Mouse (Mus musculus) forebrain, embryonic 16.5 days (tissue): ENCODE measurements around the gene Frmd4b. TPM values are rescaled to one million over a fixed set of nuclear protein-coding genes. Genes with fewer than 3 reads are reported as not detected.

Experiments used
- ATAC-seq: fragments of 200-750 bp; cut with Nextera tagmentation; 2 replicates; pipeline ENCODE4 v1.8.0; 2017; ENCODE audit warnings: mild to moderate bottlenecking, moderate library complexity
- H3K27ac ChIP-seq: fragments of 300-500 bp; sonication (generic); 2 replicates; pipeline ENCODE4 v1.5.1; 2014; ENCODE audit warnings: low read length, control low read depth
- H3K27me3 ChIP-seq: fragments of 300-500 bp; sonication (generic); replicated peaks from 2 replicates; pipeline ENCODE4 v1.6.1; 2014; ENCODE audit warnings: low read length; ENCODE audit not compliant: control insufficient read depth, insufficient read depth
- H3K36me3 ChIP-seq: fragments of 300-500 bp; sonication (generic); 2 replicates; pipeline ENCODE4 v1.6.1; 2014; ENCODE audit not compliant: control insufficient read depth, insufficient read depth
- H3K4me1 ChIP-seq: fragments of 300-500 bp; sonication (generic); replicated peaks from 2 replicates; pipeline ENCODE4 v1.6.1; 2014; ENCODE audit warnings: low read length; ENCODE audit not compliant: control insufficient read depth, insufficient read depth
- H3K4me2 ChIP-seq: fragments of 300-500 bp; sonication (generic); 2 replicates; pipeline ENCODE4 v1.6.1; 2014; ENCODE audit warnings: mild to moderate bottlenecking, low read length, control low read depth
- H3K4me3 ChIP-seq: fragments of 300-500 bp; sonication (generic); replicated peaks from 2 replicates; pipeline ENCODE4 v1.5.1; 2014; ENCODE audit warnings: mild to moderate bottlenecking, low read length, control low read depth
- H3K9ac ChIP-seq: fragments of 300-500 bp; sonication (generic); replicated peaks from 2 replicates; pipeline ENCODE4 v1.6.1; 2014; ENCODE audit warnings: low read depth, low read length, control low read depth
- H3K9me3 ChIP-seq: fragments of 300-500 bp; sonication (generic); 2 replicates; pipeline ENCODE4 v1.6.1; 2016; ENCODE audit warnings: low read length; ENCODE audit not compliant: control insufficient read depth
- WGBS: fragments of 180-500 bp; shearing (Covaris S2); extraction: QIAGEN DNeasy Blood & Tissue Kit; methylation state at CpG from one replicate; pipeline ENCODE4 v1.1.7; 2014; 5-methylcytosine and 5-hydroxymethylcytosine counted together
- polyA plus RNA-seq: library from polyadenylated mRNA; unstranded; fragments of >200 nt; fragmentation: Nextera tagmentation; extraction: Ambion mirVana; gene quantifications from 2 replicates; pipeline ENCODE4 v1.2.1, GENCODE M21; 2015

Gene Frmd4b
- polyA plus RNA-seq, 1 experiment from 2014 or later, result 50.0 TPM

GRCm38 (mm10) chr6:97586606-97587005 is 30.7 kb downstream of the Frmd4b start:
- no peak for ATAC-seq
- no peak overlapping the region for H3K27ac ChIP-seq
- no peaks in the 10 kb centered on the region for H3K36me3 ChIP-seq
- no peak overlapping the region for H3K9ac ChIP-seq
- H3K4me2 ChIP-seq, result no peak overlapping the region
- H3K9me3 ChIP-seq, result no peaks in the 10 kb centered on the region
- no peaks in the 10 kb centered on the region for H3K27me3 ChIP-seq
- H3K4me3 ChIP-seq, result no peak overlapping the region
- H3K4me1 ChIP-seq, result peaks cover 23% of the 10 kb centered on the region

GRCm38 (mm10) chr6:97586024-97586423 is 31.3 kb downstream of the Frmd4b start:
- WGBS, result 79% methylated on average over 8 of the region's 8 CpGs
- Histone ChIP-seq H3K9ac (no peak overlapping the region), H3K36me3 (no peaks in the 10 kb centered on the region), H3K4me3 (no peak overlapping the region), H3K9me3 (no peaks in the 10 kb centered on the region), H3K4me2 (no peak overlapping the region), H3K27me3 (no peaks in the 10 kb centered on the region), H3K4me1 (peaks cover 23% of the 10 kb centered on the region), H3K27ac (no peak overlapping the region)
- ATAC-seq, result no peak

GRCm38 (mm10) chr6:97582748-97583147 is 34.6 kb downstream of the Frmd4b start:
- Histone ChIP-seq H3K4me3 (no peak overlapping the region), H3K9ac (no peak overlapping the region), H3K27me3 (no peaks in the 10 kb centered on the region), H3K9me3 (no peaks in the 10 kb centered on the region), H3K36me3 (no peaks in the 10 kb centered on the region), H3K4me2 (no peak overlapping the region), H3K27ac (no peak overlapping the region; the same call in 1 of the 2 replicates), H3K4me1 (peaks cover 25% of the 10 kb centered on the region)
- WGBS, result 65% methylated on average over 8 of the region's 8 CpGs
- ATAC-seq, result no peak

- no peak overlapping the region for H3K27ac ChIP-seq
- no peak for ATAC-seq
- WGBS, result 82% methylated on average over 7 of the region's 7 CpGs
Measured at GRCm38 (mm10) chr6:97581941-97582340, 35.4 kb downstream of the Frmd4b start.

GRCm38 (mm10) chr6:97580479-97581030 is 36.8 kb downstream of the Frmd4b start:
- no peak overlapping the region for H3K9ac ChIP-seq
- peaks cover 35% of the 10 kb centered on the region for H3K4me1 ChIP-seq
- no peaks in the 10 kb centered on the region for H3K36me3 ChIP-seq
- WGBS, result 97% methylated on average over 2 of the region's 2 CpGs
- H3K27ac ChIP-seq, result no peak overlapping the region
- H3K9me3 ChIP-seq, result no peaks in the 10 kb centered on the region
- ATAC-seq, result no peak
- H3K27me3 ChIP-seq, result no peaks in the 10 kb centered on the region
- no peak overlapping the region for H3K4me3 ChIP-seq
- no peak overlapping the region for H3K4me2 ChIP-seq

More at GRCm38 (mm10) chr6:97581941-97582340, 35.4 kb downstream of the Frmd4b start:
- no peak overlapping the region for H3K4me3 ChIP-seq
- H3K4me2 ChIP-seq, result no peak overlapping the region
- no peak overlapping the region for H3K9ac ChIP-seq
- no peaks in the 10 kb centered on the region for H3K27me3 ChIP-seq
- peaks cover 31% of the 10 kb centered on the region for H3K4me1 ChIP-seq
- no peaks in the 10 kb centered on the region for H3K36me3 ChIP-seq
- no peaks in the 10 kb centered on the region for H3K9me3 ChIP-seq

- 55% methylated on average over 4 of the region's 4 CpGs for WGBS
- ATAC-seq, result no peak
- Histone ChIP-seq H3K9ac (no peak overlapping the region), H3K27me3 (no peaks in the 10 kb centered on the region), H3K27ac (no peak overlapping the region), H3K4me2 (no peak overlapping the region), H3K4me3 (no peak overlapping the region), H3K36me3 (no peaks in the 10 kb centered on the region), H3K9me3 (no peaks in the 10 kb centered on the region), H3K4me1 (peaks cover 35% of the 10 kb centered on the region)
Measured at GRCm38 (mm10) chr6:97579704-97580103, 37.6 kb downstream of the Frmd4b start.

- peak; percentile 83 for ATAC-seq
- Histone ChIP-seq H3K27ac (peak overlapping the region; percentile 54; the same call in 1 of the 2 replicates), H3K4me3 (no peak overlapping the region), H3K9me3 (no peaks in the 10 kb centered on the region), H3K4me1 (peaks cover 35% of the 10 kb centered on the region), H3K36me3 (no peaks in the 10 kb centered on the region), H3K9ac (no peak overlapping the region), H3K4me2 (no peak overlapping the region), H3K27me3 (no peaks in the 10 kb centered on the region)
- 51% methylated on average over 7 of the region's 7 CpGs for WGBS
Measured at GRCm38 (mm10) chr6:97578210-97578609, 39.1 kb downstream of the Frmd4b start.

- ATAC-seq, result no peak
- H3K36me3 ChIP-seq, result no peaks in the 10 kb centered on the region
- WGBS, result 43% methylated on average over 4 of the region's 4 CpGs
- no peaks in the 10 kb centered on the region for H3K27me3 ChIP-seq
- H3K4me3 ChIP-seq, result no peak overlapping the region
- peaks cover 29% of the 10 kb centered on the region for H3K4me1 ChIP-seq
- no peaks in the 10 kb centered on the region for H3K9me3 ChIP-seq
- no peak overlapping the region for H3K4me2 ChIP-seq
- no peak overlapping the region for H3K9ac ChIP-seq
- H3K27ac ChIP-seq, result peak overlapping the region; percentile 17; the same call in 1 of the 2 replicates
Measured at GRCm38 (mm10) chr6:97577349-97577748, 40.0 kb downstream of the Frmd4b start.

GRCm38 (mm10) chr6:97576565-97577346 is 40.6 kb downstream of the Frmd4b start:
- peaks cover 29% of the 10 kb centered on the region for H3K4me1 ChIP-seq
- H3K4me2 ChIP-seq, result no peak overlapping the region
- peak; percentile 84 for ATAC-seq
- 19% methylated on average over 7 of the region's 7 CpGs for WGBS
- H3K36me3 ChIP-seq, result no peaks in the 10 kb centered on the region
- no peaks in the 10 kb centered on the region for H3K27me3 ChIP-seq
- H3K27ac ChIP-seq, result peak overlapping the region; percentile 17
- no peak overlapping the region for H3K4me3 ChIP-seq
- H3K9ac ChIP-seq, result no peak overlapping the region
- H3K9me3 ChIP-seq, result no peaks in the 10 kb centered on the region
